Mouse (Mus musculus) myocyte (in vitro differentiated cells): ENCODE data around the gene Rab4a. TPM values are rescaled to one million over a fixed set of nuclear protein-coding genes. Genes with fewer than 3 reads are reported as not detected.

Experiments used
- H3K27me3 ChIP-seq: one replicate; pipeline ENCODE4 v1.6.1; 2011; ENCODE audit not compliant: control insufficient read depth, insufficient read depth, insufficient read length
- H3K36me3 ChIP-seq: one replicate; pipeline ENCODE4 v1.6.1; 2011; ENCODE audit not compliant: control insufficient read depth, insufficient read depth
- H3K4me2 ChIP-seq: one replicate; pipeline ENCODE4 v1.6.1; 2011; ENCODE audit warnings: low read depth, control low read depth
- H3K4me3 ChIP-seq: one replicate; pipeline ENCODE4 v1.5.1; 2011; ENCODE audit warnings: mild to moderate bottlenecking, control low read depth, moderate library complexity
- H3K79me2 ChIP-seq: one replicate; pipeline ENCODE4 v1.6.1; 2011; ENCODE audit not compliant: control insufficient read depth, insufficient read depth
- H3ac ChIP-seq: one replicate; pipeline ENCODE4 v1.6.1; 2011; ENCODE audit not compliant: control insufficient read depth, insufficient read length
- CEBPB ChIP-seq: IDR thresholded peaks from 2 replicates; pipeline ENCODE4 v1.6.1; 2011; ENCODE audit warnings: mild to moderate bottlenecking, moderate library complexity; ENCODE audit not compliant: poor library complexity, insufficient read depth, severe bottlenecking
- E2F4 ChIP-seq: IDR thresholded peaks from one replicate; pipeline ENCODE4 v1.6.1; 2011; ENCODE audit warnings: mild to moderate bottlenecking, control low read depth, moderate library complexity; ENCODE audit not compliant: insufficient read depth
- MAX ChIP-seq: IDR thresholded peaks from one replicate; pipeline ENCODE4 v1.6.1; 2011; ENCODE audit warnings: low read depth, mild to moderate bottlenecking, control low read depth
- MYOD1 ChIP-seq, 3 experiments: IDR thresholded peaks; one replicate each; pipeline ENCODE4 v1.6.1; 2011; ENCODE audit warnings: control low read depth in 2 of 3, low read depth in 2 of 3, mild to moderate bottlenecking in 2 of 3, moderate library complexity in 1 of 3; ENCODE audit not compliant: insufficient read length in 2 of 3, control insufficient read depth in 1 of 3
- MYOG ChIP-seq, 3 experiments: IDR thresholded peaks; one replicate each; pipeline ENCODE4 v1.6.1; 2011; ENCODE audit warnings: control low read depth in 2 of 3, low read depth in 2 of 3, mild to moderate bottlenecking in 2 of 3; ENCODE audit not compliant: insufficient read length in 2 of 3, control insufficient read depth in 1 of 3, insufficient read depth in 1 of 3
- POLR2A ChIP-seq: IDR thresholded peaks from one replicate; pipeline ENCODE4 v1.6.1; 2011; ENCODE audit warnings: low read depth, mild to moderate bottlenecking, control low read depth, moderate library complexity; ENCODE audit not compliant: insufficient read length
- POLR2AphosphoS2 ChIP-seq: IDR thresholded peaks from one replicate; pipeline ENCODE4 v1.6.1; 2011; ENCODE audit warnings: low read depth, control low read depth; ENCODE audit not compliant: insufficient read length
- REST ChIP-seq: IDR thresholded peaks from one replicate; pipeline ENCODE4 v1.6.1; 2011; ENCODE audit warnings: mild to moderate bottlenecking, control low read depth, moderate library complexity; ENCODE audit not compliant: insufficient read depth, insufficient read length
- SRF ChIP-seq: IDR thresholded peaks from one replicate; pipeline ENCODE4 v1.6.1; 2011; ENCODE audit warnings: low read depth; ENCODE audit not compliant: control insufficient read depth, insufficient read length
- TCF12 ChIP-seq: IDR thresholded peaks from one replicate; pipeline ENCODE4 v1.6.1; 2011; ENCODE audit warnings: mild to moderate bottlenecking, control low read depth; ENCODE audit not compliant: poor library complexity, insufficient read depth, severe bottlenecking
- TCF3 ChIP-seq: IDR thresholded peaks from one replicate; pipeline ENCODE4 v1.6.1; 2011; ENCODE audit warnings: low read depth, control low read depth; ENCODE audit not compliant: insufficient read length
- USF1 ChIP-seq: IDR thresholded peaks from one replicate; pipeline ENCODE4 v1.6.1; 2011; ENCODE audit warnings: low read depth, mild to moderate bottlenecking, control low read depth, moderate library complexity
- polyA plus RNA-seq: library from polyadenylated mRNA; unstranded; fragments of >200 nt; fragmentation: generic; extraction: Trizol; gene quantifications from one replicate; pipeline ENCODE4 v1.2.1, GENCODE M21; 2012; ENCODE audit warnings: missing spikeins

The Rab4a gene
- polyA plus RNA-seq, 1 experiment, result 24.0 TPM

DNA sequence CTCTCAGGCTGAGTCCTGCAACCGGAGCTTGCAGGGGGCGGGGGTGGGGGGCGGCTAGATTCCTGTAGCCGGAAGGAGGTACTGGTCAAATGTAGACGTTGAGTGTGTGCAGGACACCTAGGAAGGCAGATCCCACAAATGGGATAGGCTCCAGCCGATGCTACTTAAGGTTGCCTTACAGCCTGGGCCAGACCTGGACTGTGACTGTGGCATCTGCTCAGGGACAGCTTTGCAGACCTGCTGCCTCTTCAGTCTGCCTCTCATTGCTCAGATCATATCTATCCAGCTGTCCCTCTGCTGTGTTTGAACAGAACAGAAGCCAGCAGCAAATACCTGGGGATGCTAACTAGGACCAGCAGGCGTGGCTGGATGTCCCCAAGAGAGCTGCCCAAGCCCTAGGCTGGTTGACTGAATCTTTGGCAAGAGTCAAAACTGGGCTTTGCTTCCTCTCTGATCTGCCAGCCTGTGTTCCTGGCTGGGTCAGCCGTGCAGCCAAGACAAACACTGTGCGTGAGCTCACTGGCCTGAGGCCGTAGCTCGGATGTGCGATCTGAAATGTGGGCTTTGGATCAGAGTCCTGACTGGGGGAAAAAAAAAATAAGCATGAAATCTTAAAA lies 44.4 kb upstream of the Rab4a start:
- Histone ChIP-seq H3K4me3 (no peak overlapping the region), H3K27me3 (no peaks in the 10 kb centered on the region), H3K79me2 (no peaks in the 10 kb centered on the region), H3K36me3 (no peaks in the 10 kb centered on the region), H3K4me2 (peak overlapping the region; percentile 57), H3ac (no peak overlapping the region)
- TF ChIP-seq MYOG (IDR thresholded peaks at IDR 0.05; ENCODE audit: control insufficient read depth in 1 of 3, insufficient read depth in 1 of 3, insufficient read length in 2 of 3, low read depth in 2 of 3), result peak in 1 of 3 experiments; percentile 15
- peak in 1 of 3 experiments; percentile 12 for TF ChIP-seq MYOD1 (IDR thresholded peaks at IDR 0.05; ENCODE audit: control insufficient read depth in 1 of 3, insufficient read length in 2 of 3, low read depth in 2 of 3)
- TF ChIP-seq POLR2AphosphoS2, result no peak

GRCm38 (mm10) chr8:123761883-123762270 lies 43.9 kb upstream of the Rab4a start:
- H3K4me2 ChIP-seq, result peak overlapping the region; percentile 57
- no peak overlapping the region for H3K4me3 ChIP-seq
- no peaks in the 10 kb centered on the region for H3K36me3 ChIP-seq
- TF ChIP-seq TCF12 (no peak), POLR2AphosphoS2 (no peak), MYOG (IDR thresholded peaks at IDR 0.05; ENCODE audit: control insufficient read depth in 1 of 3, insufficient read depth in 1 of 3, insufficient read length in 2 of 3, low read depth in 2 of 3) (no peak), USF1 (no peak), CEBPB (no peak), POLR2A (no peak), E2F4 (no peak), MYOD1 (IDR thresholded peaks at IDR 0.05; ENCODE audit: control insufficient read depth in 1 of 3, insufficient read length in 2 of 3, low read depth in 2 of 3) (no peak), TCF3 (no peak), MAX (no peak), REST (no peak)
- no peaks in the 10 kb centered on the region for H3K79me2 ChIP-seq
- no peak overlapping the region for H3ac ChIP-seq
- H3K27me3 ChIP-seq, result no peaks in the 10 kb centered on the region

DNA sequence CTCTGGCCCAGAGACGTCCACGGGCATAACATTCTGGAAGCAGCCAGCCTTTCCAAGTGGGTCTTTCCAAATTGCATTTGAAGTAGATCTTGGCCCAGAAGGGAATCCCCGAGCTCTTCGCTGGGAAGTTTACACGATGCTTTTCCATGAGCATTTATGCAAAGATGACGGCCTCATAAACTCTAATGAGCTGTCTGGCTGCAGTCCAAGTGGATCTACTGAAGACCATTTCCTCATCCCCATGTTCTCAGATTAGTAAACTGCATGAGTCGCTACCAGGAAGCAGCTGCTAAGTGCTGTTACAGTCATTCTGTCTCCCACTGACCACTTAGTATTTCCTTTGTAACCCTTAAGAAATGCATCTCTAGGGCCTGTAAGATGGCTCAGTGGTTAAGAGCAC lies 42.4 kb upstream of the Rab4a start:
- H3K4me2 ChIP-seq, result no peak overlapping the region

DNA sequence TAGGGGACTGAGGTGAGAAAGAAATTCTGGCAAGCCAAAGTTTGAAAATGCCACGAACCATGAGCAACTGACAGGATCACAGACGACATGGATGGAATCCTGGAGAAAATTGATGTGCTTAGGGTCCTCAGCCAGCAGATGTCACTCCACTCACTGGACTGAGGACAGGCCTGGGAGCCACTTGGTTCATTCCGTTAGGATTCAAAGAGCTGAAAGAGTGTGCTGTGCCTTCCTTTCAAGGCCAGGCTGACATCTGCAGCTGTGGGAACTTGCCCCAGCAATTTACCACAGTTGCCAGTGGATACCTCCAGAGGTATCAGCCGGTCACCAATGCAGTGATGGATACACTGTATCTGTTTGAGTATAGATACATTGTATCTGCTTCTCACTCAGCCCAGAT lies 41.1 kb upstream of the Rab4a start:
- H3K27me3 ChIP-seq, result no peaks in the 10 kb centered on the region
- no peak for TF ChIP-seq REST
- TF ChIP-seq MYOG (IDR thresholded peaks at IDR 0.05; ENCODE audit: control insufficient read depth in 1 of 3, insufficient read depth in 1 of 3, insufficient read length in 2 of 3, low read depth in 2 of 3), result no peak
- no peak for TF ChIP-seq CEBPB
- no peak for TF ChIP-seq TCF12
- no peak for TF ChIP-seq MYOD1 (IDR thresholded peaks at IDR 0.05; ENCODE audit: control insufficient read depth in 1 of 3, insufficient read length in 2 of 3, low read depth in 2 of 3)
- no peaks in the 10 kb centered on the region for H3K36me3 ChIP-seq
- no peak overlapping the region for H3K4me2 ChIP-seq
- H3K79me2 ChIP-seq, result no peaks in the 10 kb centered on the region
- H3K4me3 ChIP-seq, result no peak overlapping the region
- H3ac ChIP-seq, result no peak overlapping the region

More for the DNA sequence above, 42.4 kb upstream of the Rab4a start:
- no peak overlapping the region for H3ac ChIP-seq
- H3K4me3 ChIP-seq, result no peak overlapping the region
- no peaks in the 10 kb centered on the region for H3K27me3 ChIP-seq
- TF ChIP-seq POLR2A (no peak), CEBPB (0 out of 2 replicates have a peak, but pooled peaks have one; percentile 10), REST (no peak), POLR2AphosphoS2 (no peak), MYOD1 (IDR thresholded peaks at IDR 0.05; ENCODE audit: control insufficient read depth in 1 of 3, insufficient read length in 2 of 3, low read depth in 2 of 3) (peak; percentile 17 to 76 (median 74))
- no peaks in the 10 kb centered on the region for H3K79me2 ChIP-seq
- no peaks in the 10 kb centered on the region for H3K36me3 ChIP-seq

- Histone ChIP-seq H3K4me3 (no peak overlapping the region), H3K27me3 (no peaks in the 10 kb centered on the region), H3ac (no peak overlapping the region), H3K36me3 (no peaks in the 10 kb centered on the region), H3K79me2 (no peaks in the 10 kb centered on the region), H3K4me2 (no peak overlapping the region)
- TF ChIP-seq USF1, result no peak
- no peak for TF ChIP-seq MYOD1 (IDR thresholded peaks at IDR 0.05; ENCODE audit: control insufficient read depth in 1 of 3, insufficient read length in 2 of 3, low read depth in 2 of 3)
- TF ChIP-seq POLR2A, result no peak
- TF ChIP-seq SRF, result no peak
- no peak for TF ChIP-seq TCF12
- no peak for TF ChIP-seq MAX
- no peak for TF ChIP-seq TCF3
Measured at GRCm38 (mm10) chr8:123766516-123766915, 39.3 kb upstream of the Rab4a start.
